Mouse (Mus musculus) brain, embryonic 14.5 days (tissue): ENCODE data around the gene Alkbh2.

ENCODE experiments used
- CTCF ChIP-seq: fragments of 200-500 bp; IDR thresholded peaks from 2 replicates; pipeline ENCODE4 v1.5.1; 2012; ENCODE audit warnings: inconsistent platforms, mild to moderate bottlenecking, moderate library complexity, borderline replicate concordance; ENCODE audit not compliant: insufficient read depth, insufficient read length; ENCODE audit errors: extremely low read depth
- POLR2A ChIP-seq: fragments of 200-500 bp; IDR thresholded peaks from 2 replicates; pipeline ENCODE4 v1.6.1; 2012; ENCODE audit warnings: mild to moderate bottlenecking, inconsistent platforms, borderline replicate concordance; ENCODE audit not compliant: poor library complexity, insufficient read depth, insufficient read length, severe bottlenecking; ENCODE audit errors: extremely low read depth

DNA sequence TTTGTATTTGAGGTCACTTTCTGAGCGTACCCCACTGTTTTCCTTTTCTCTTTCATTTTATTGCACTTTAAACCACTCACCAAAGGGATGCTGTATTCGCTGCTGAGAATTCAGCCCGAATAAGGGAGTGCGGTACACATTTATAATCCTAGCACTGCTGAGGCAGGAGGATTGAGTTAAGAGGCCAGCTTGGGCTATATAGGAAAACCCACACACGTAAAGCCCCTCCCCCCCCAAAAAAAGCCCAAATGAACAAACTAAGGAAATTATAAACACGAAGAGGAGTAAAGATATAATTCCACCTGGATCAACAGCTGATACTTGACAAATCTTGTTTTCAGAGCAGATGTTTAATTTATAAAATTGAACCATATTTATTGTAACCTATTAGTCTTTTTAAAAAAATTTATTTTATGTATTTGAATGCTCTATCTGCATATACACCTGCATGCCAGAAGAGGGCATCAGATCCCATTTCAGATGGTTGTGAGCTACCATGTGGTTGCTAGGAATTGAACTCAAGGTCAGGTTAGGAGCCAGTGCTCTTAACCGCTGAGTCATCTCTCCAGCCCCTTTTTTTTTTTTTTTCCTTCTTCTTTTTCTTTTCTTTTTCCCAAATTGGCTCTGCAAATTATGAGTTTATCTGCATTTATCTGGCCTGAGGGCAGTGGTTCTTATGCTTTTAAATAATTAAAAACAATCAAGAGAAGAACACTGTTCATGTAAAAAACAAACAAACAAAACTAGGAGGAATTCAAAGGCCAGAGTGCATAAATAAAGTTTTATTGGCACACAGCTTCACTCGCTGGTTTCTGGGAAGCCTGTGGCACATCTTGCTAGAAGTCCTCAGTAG lies 48.8 kb upstream of the Alkbh2 start:
- no peak for TF ChIP-seq CTCF
- TF ChIP-seq POLR2A, result no peak
